Mouse (Mus musculus) liver, embryonic 14.5 days (tissue): ENCODE results near the gene Grip1.

ENCODE experiments used
- CTCF ChIP-seq: IDR thresholded peaks from 2 replicates; pipeline ENCODE4 v1.5.1; 2016; ENCODE audit warnings: antibody characterized with exemption, low read depth, control low read depth
- EP300 ChIP-seq: IDR thresholded peaks from 2 replicates; pipeline ENCODE4 v1.6.1; 2016; ENCODE audit warnings: antibody characterized with exemption, low read depth

DNA sequence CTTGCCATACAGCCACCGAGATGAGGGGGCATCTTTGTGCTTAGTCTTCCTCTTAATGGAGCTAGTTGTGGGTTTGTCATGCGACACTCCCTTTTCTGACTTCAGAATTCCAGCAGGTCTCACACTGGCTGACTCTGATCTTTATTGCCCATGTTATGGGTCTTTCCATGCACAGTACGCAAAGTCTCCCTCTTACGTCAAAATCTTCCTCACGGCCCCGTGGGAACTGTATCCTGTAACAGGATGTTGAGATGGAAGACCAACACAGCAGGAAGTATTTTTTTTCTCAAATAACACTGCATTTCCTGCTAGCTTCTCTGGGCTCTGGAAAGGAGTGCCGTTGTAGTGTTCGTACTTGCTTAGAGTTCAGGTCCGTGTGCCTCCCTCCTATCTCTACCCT, 21.5 kb downstream of the Grip1 start:
- TF ChIP-seq CTCF (no peak), EP300 (no peak)
